Mouse (Mus musculus): ENCODE measurements at regions not wholly inside any gene's neighbourhood (a gene's known extent, or its start where the extent isn't known, plus 50 kb on each side); places are given as distances from the start of the nearest gene placed in this dataset.

GRCm38 (mm10) chr8:77949640-77950039, 225.4 kb upstream of the Ednra start:
- no peak overlapping the region for H3K27ac ChIP-seq (ENCODE audit: low read length)
- no peaks in the 10 kb centered on the region for H3K27me3 ChIP-seq (ENCODE audit: control insufficient read depth, insufficient read depth, low read length)
- ATAC-seq (replicated peaks; ENCODE audit: extremely low read depth, insufficient read depth, low FRiP score) = no peak
- no peak overlapping the region for H3K9ac ChIP-seq (ENCODE audit: low read length)
- 0 out of 2 replicates have a peak, but pooled peaks cover 4% of the 10 kb centered on the region for H3K4me1 ChIP-seq (ENCODE audit: control insufficient read depth, insufficient read depth, low read length)
- no peak overlapping the region for H3K4me2 ChIP-seq (ENCODE audit: low read depth, low read length)
- H3K4me3 ChIP-seq (ENCODE audit: low read length) = no peak overlapping the region
- H3K9me3 ChIP-seq (replicated peaks; ENCODE audit: control insufficient read depth, low read length) = no peaks in the 10 kb centered on the region
- H3K36me3 ChIP-seq (ENCODE audit: control insufficient read depth, insufficient read depth) = no peaks in the 10 kb centered on the region
- WGBS = 72% methylated on average over 5 of the region's 5 CpGs

- 75% methylated on average over 4 of the region's 4 CpGs for WGBS
- Histone ChIP-seq H3K4me3 (ENCODE audit: low read length) (no peak overlapping the region), H3K27me3 (ENCODE audit: control insufficient read depth, insufficient read depth, low read length) (no peaks in the 10 kb centered on the region), H3K9me3 (replicated peaks; ENCODE audit: control insufficient read depth, low read length) (no peaks in the 10 kb centered on the region), H3K4me2 (ENCODE audit: low read depth, low read length) (no peak overlapping the region), H3K36me3 (ENCODE audit: control insufficient read depth, insufficient read depth) (no peaks in the 10 kb centered on the region), H3K27ac (ENCODE audit: low read length) (no peak overlapping the region), H3K9ac (ENCODE audit: low read length) (no peak overlapping the region), H3K4me1 (ENCODE audit: control insufficient read depth, insufficient read depth, low read length) (no peaks in the 10 kb centered on the region; the same call in 1 of the 2 replicates)
- ATAC-seq (replicated peaks; ENCODE audit: extremely low read depth, insufficient read depth, low FRiP score) = no peak
These were observed 234.6 kb upstream of the Ednra start for GRCm38 (mm10) chr8:77958814-77959372.

- Histone ChIP-seq H3K4me2 (ENCODE audit: low read depth, low read length) (no peak overlapping the region), H3K36me3 (ENCODE audit: control insufficient read depth, insufficient read depth) (no peaks in the 10 kb centered on the region), H3K27ac (ENCODE audit: low read length) (peak overlapping the region; percentile 62), H3K27me3 (ENCODE audit: control insufficient read depth, insufficient read depth, low read length) (no peaks in the 10 kb centered on the region), H3K9ac (ENCODE audit: low read length) (no peak overlapping the region; the same call in 1 of the 2 replicates), H3K4me1 (ENCODE audit: control insufficient read depth, insufficient read depth, low read length) (no peaks in the 10 kb centered on the region; the same call in 1 of the 2 replicates), H3K4me3 (ENCODE audit: low read length) (no peak overlapping the region), H3K9me3 (replicated peaks; ENCODE audit: control insufficient read depth, low read length) (no peaks in the 10 kb centered on the region)
- WGBS = 48% methylated on average over 3 of the region's 3 CpGs
- peak; percentile 65 for ATAC-seq (replicated peaks; ENCODE audit: extremely low read depth, insufficient read depth, low FRiP score)
These were observed 238.9 kb upstream of the Ednra start for GRCm38 (mm10) chr8:77963102-77963698.

GRCm38 (mm10) chr8:77970378-77970777, 242.7 kb upstream of the Ttc29 start:
- Histone ChIP-seq H3K4me2 (ENCODE audit: low read depth, low read length) (no peak overlapping the region), H3K27ac (ENCODE audit: low read length) (no peak overlapping the region), H3K36me3 (ENCODE audit: control insufficient read depth, insufficient read depth) (no peaks in the 10 kb centered on the region), H3K9me3 (replicated peaks; ENCODE audit: control insufficient read depth, low read length) (peaks cover 9% of the 10 kb centered on the region), H3K9ac (ENCODE audit: low read length) (no peak overlapping the region), H3K4me1 (ENCODE audit: control insufficient read depth, insufficient read depth, low read length) (no peaks in the 10 kb centered on the region), H3K4me3 (ENCODE audit: low read length) (no peak overlapping the region), H3K27me3 (ENCODE audit: control insufficient read depth, insufficient read depth, low read length) (no peaks in the 10 kb centered on the region)
- no peak for ATAC-seq (replicated peaks; ENCODE audit: extremely low read depth, insufficient read depth, low FRiP score)
- WGBS = 71% methylated on average over 8 of the region's 8 CpGs

- 39% methylated on average over 4 of the region's 4 CpGs for whole genome bisulfite sequencing
- Histone ChIP-seq H3K36me3 (ENCODE audit: control insufficient read depth, insufficient read depth) (no peaks in the 10 kb centered on the region), H3K27ac (ENCODE audit: low read length) (no peak overlapping the region), H3K4me1 (ENCODE audit: control insufficient read depth, insufficient read depth, low read length) (no peaks in the 10 kb centered on the region), H3K27me3 (ENCODE audit: control insufficient read depth, insufficient read depth, low read length) (no peaks in the 10 kb centered on the region), H3K9ac (ENCODE audit: low read length) (no peak overlapping the region), H3K4me2 (ENCODE audit: low read depth, low read length) (no peak overlapping the region), H3K9me3 (replicated peaks; ENCODE audit: control insufficient read depth, low read length) (peaks cover 10% of the 10 kb centered on the region), H3K4me3 (ENCODE audit: low read length) (no peak overlapping the region)
- no peak for ATAC-seq (replicated peaks; ENCODE audit: extremely low read depth, insufficient read depth, low FRiP score)
These were observed 239.4 kb upstream of the Ttc29 start for GRCm38 (mm10) chr8:77973714-77974113.

GRCm38 (mm10) chr8:77979106-77979505, 234.0 kb upstream of the Ttc29 start:
- ATAC-seq (replicated peaks; ENCODE audit: extremely low read depth, insufficient read depth, low FRiP score) = no peak
- H3K27ac ChIP-seq (ENCODE audit: low read length) = no peak overlapping the region
- 89% methylated on average over 2 of the region's 2 CpGs for whole genome bisulfite sequencing

GRCm38 (mm10) chr8:77980701-77981100, 232.4 kb upstream of the Ttc29 start:
- Histone ChIP-seq H3K4me3 (ENCODE audit: low read length) (no peak overlapping the region), H3K9me3 (replicated peaks; ENCODE audit: control insufficient read depth, low read length) (no peaks in the 10 kb centered on the region), H3K4me2 (ENCODE audit: low read depth, low read length) (no peak overlapping the region), H3K27me3 (ENCODE audit: control insufficient read depth, insufficient read depth, low read length) (no peaks in the 10 kb centered on the region), H3K9ac (ENCODE audit: low read length) (no peak overlapping the region), H3K27ac (ENCODE audit: low read length) (no peak overlapping the region), H3K36me3 (ENCODE audit: control insufficient read depth, insufficient read depth) (no peaks in the 10 kb centered on the region), H3K4me1 (ENCODE audit: control insufficient read depth, insufficient read depth, low read length) (peaks cover 6% of the 10 kb centered on the region)
- no peak for ATAC-seq (replicated peaks; ENCODE audit: extremely low read depth, insufficient read depth, low FRiP score)
- WGBS = 70% methylated on average over 3 of the region's 3 CpGs

More at GRCm38 (mm10) chr8:77979106-77979505, 234.0 kb upstream of the Ttc29 start:
- Histone ChIP-seq H3K4me1 (ENCODE audit: control insufficient read depth, insufficient read depth, low read length) (peaks cover 4% of the 10 kb centered on the region; the same call in 1 of the 2 replicates), H3K9me3 (replicated peaks; ENCODE audit: control insufficient read depth, low read length) (peaks cover 8% of the 10 kb centered on the region), H3K9ac (ENCODE audit: low read length) (no peak overlapping the region), H3K27me3 (ENCODE audit: control insufficient read depth, insufficient read depth, low read length) (no peaks in the 10 kb centered on the region), H3K4me3 (ENCODE audit: low read length) (no peak overlapping the region), H3K36me3 (ENCODE audit: control insufficient read depth, insufficient read depth) (no peaks in the 10 kb centered on the region), H3K4me2 (ENCODE audit: low read depth, low read length) (no peak overlapping the region)

- Histone ChIP-seq H3K4me2 (ENCODE audit: low read depth, low read length) (no peak overlapping the region), H3K9ac (ENCODE audit: low read length) (no peak overlapping the region), H3K27ac (ENCODE audit: low read length) (no peak overlapping the region), H3K9me3 (replicated peaks; ENCODE audit: control insufficient read depth, low read length) (no peaks in the 10 kb centered on the region), H3K36me3 (ENCODE audit: control insufficient read depth, insufficient read depth) (no peaks in the 10 kb centered on the region), H3K4me3 (ENCODE audit: low read length) (no peak overlapping the region), H3K4me1 (ENCODE audit: control insufficient read depth, insufficient read depth, low read length) (peaks cover 6% of the 10 kb centered on the region), H3K27me3 (ENCODE audit: control insufficient read depth, insufficient read depth, low read length) (no peaks in the 10 kb centered on the region)
- 83% methylated on average over 3 of the region's 3 CpGs for WGBS
- ATAC-seq (replicated peaks; ENCODE audit: extremely low read depth, insufficient read depth, low FRiP score) = no peak
These were observed 231.1 kb upstream of the Ttc29 start for GRCm38 (mm10) chr8:77982031-77982430.

- Histone ChIP-seq H3K4me3 (ENCODE audit: low read length) (no peak overlapping the region), H3K9ac (ENCODE audit: low read length) (no peak overlapping the region), H3K27me3 (ENCODE audit: control insufficient read depth, insufficient read depth, low read length) (no peaks in the 10 kb centered on the region), H3K9me3 (replicated peaks; ENCODE audit: control insufficient read depth, low read length) (no peaks in the 10 kb centered on the region), H3K4me1 (ENCODE audit: control insufficient read depth, insufficient read depth, low read length) (peaks cover 6% of the 10 kb centered on the region), H3K27ac (ENCODE audit: low read length) (no peak overlapping the region), H3K4me2 (ENCODE audit: low read depth, low read length) (no peak overlapping the region), H3K36me3 (ENCODE audit: control insufficient read depth, insufficient read depth) (no peaks in the 10 kb centered on the region)
- no peak for ATAC-seq (replicated peaks; ENCODE audit: extremely low read depth, insufficient read depth, low FRiP score)
- 58% methylated on average over 3 of the region's 3 CpGs for WGBS
These were observed 229.6 kb upstream of the Ttc29 start for GRCm38 (mm10) chr8:77983476-77983875.
